Mouse (Mus musculus): ENCODE results near the gene En1. TPM values are rescaled to one million over a fixed set of nuclear protein-coding genes. Genes with fewer than 3 reads are reported as not detected.

Gene En1
- total and polyA plus RNA-seq, 3 experiments = not detected

DNA sequence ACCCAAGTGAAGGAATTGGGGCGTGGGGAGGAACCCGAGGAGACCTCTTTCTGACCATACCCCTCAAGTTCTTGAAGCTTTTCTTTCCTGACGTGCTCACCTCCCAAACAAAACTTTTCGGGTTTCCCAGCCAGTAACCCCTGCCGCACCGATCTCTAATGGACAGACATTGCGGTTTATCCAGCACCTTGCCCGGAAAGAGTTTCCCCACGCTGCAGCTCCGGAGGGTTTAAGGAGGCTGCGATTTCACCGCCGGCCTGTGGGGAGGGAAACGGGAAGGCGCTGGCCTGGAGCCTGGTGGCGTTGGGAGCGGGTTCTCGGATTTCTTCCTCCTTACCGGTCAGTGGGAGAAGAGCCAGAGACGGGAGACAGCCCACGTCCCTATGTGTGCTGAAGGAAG is 5.9 kb upstream of the En1 start:
- Histone ChIP-seq H3K9ac (ENCODE audit: control insufficient read depth, low read depth, low read length, poor library complexity, severe bottlenecking) (no peak overlapping the region), H3K27me3 (ENCODE audit: control insufficient read depth in 1 of 2, insufficient read depth in 2 of 2, low read length in 2 of 2) (no peaks in the 10 kb centered on the region), H3K36me3 (ENCODE audit: control insufficient read depth in 1 of 2, insufficient read depth in 2 of 2, low read length in 2 of 2) (no peaks in the 10 kb centered on the region), H3K27ac (ENCODE audit: control insufficient read depth, low read depth, low read length) (no peak overlapping the region), H3K9me3 (replicated peaks; ENCODE audit: insufficient read depth, low read length) (no peaks in the 10 kb centered on the region), H3K79me2 (ENCODE audit: control insufficient read depth, insufficient read depth, low read length, poor library complexity) (no peaks in the 10 kb centered on the region), H3K4me3 (ENCODE audit: control insufficient read depth in 1 of 2, insufficient read depth in 1 of 2, low read depth in 2 of 2, low read length in 2 of 2) (no peak overlapping the region), H3K4me1 (ENCODE audit: control insufficient read depth in 1 of 2, insufficient read depth in 2 of 2, low read length in 2 of 2) (no peaks in the 10 kb centered on the region)
- no peak for DNase-seq (ENCODE audit: low read depth, low spot score)
- TF ChIP-seq MAX (IDR thresholded peaks at IDR 0.05; ENCODE audit: low read length) (no peak), BHLHE40 (IDR thresholded peaks at IDR 0.05; ENCODE audit: borderline replicate concordance, low read depth, low read length) (no peak), CHD1 (IDR thresholded peaks at IDR 0.05; ENCODE audit: low read depth, low read length) (no peak), SMC3 (IDR thresholded peaks at IDR 0.05; ENCODE audit: low read depth, low read length) (no peak), TBP (IDR thresholded peaks at IDR 0.05; ENCODE audit: low read depth, low read length) (no peak), MAFK (IDR thresholded peaks at IDR 0.05; ENCODE audit: borderline replicate concordance, low read depth, low read length) (no peak), USF2 (IDR thresholded peaks at IDR 0.05; ENCODE audit: borderline replicate concordance in 1 of 2, insufficient read depth in 1 of 2, low read depth in 1 of 2, low read length in 2 of 2) (no peak)

DNA sequence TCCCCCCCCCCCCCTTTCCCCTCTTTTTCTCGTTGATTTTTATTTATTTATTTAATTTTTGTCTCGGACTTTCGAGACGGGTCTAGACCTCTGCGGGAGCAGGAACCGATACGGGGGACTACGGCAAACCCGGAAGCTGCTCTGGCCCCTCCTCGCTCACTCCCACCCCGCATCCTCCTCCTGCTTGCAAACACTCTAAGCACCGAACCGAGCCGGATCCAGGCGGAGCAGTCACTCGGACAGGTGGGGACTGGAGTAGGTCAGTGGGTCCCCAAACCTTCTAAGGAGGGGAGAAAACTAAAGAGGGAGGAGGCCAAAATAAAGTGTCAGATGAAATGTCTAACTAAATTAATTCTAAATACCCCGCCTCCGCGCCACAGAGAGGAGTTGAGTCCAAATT is 5.4 kb upstream of the En1 start:
- H3K9ac ChIP-seq (ENCODE audit: control insufficient read depth, low read depth, low read length, poor library complexity, severe bottlenecking) = no peak overlapping the region
- DNase-seq (ENCODE audit: low read depth, low spot score) = no peak
- H3K27ac ChIP-seq (ENCODE audit: control insufficient read depth, low read depth, low read length) = no peak overlapping the region
- H3K27me3 ChIP-seq (ENCODE audit: control insufficient read depth in 1 of 2, insufficient read depth in 2 of 2, low read length in 2 of 2) = no peaks in the 10 kb centered on the region
- no peaks in the 10 kb centered on the region for H3K79me2 ChIP-seq (ENCODE audit: control insufficient read depth, insufficient read depth, low read length, poor library complexity)
- H3K4me1 ChIP-seq (ENCODE audit: control insufficient read depth in 1 of 2, insufficient read depth in 2 of 2, low read length in 2 of 2) = no peaks in the 10 kb centered on the region
- no peaks in the 10 kb centered on the region for H3K9me3 ChIP-seq (replicated peaks; ENCODE audit: insufficient read depth, low read length)
- no peak for TF ChIP-seq CHD1 (IDR thresholded peaks at IDR 0.05; ENCODE audit: low read depth, low read length)
- no peaks in the 10 kb centered on the region for H3K36me3 ChIP-seq (ENCODE audit: control insufficient read depth in 1 of 2, insufficient read depth in 2 of 2, low read length in 2 of 2)
- no peak overlapping the region for H3K4me3 ChIP-seq (ENCODE audit: control insufficient read depth in 1 of 2, insufficient read depth in 1 of 2, low read depth in 2 of 2, low read length in 2 of 2)

- H3K27me3 ChIP-seq (ENCODE audit: control insufficient read depth in 1 of 2, insufficient read depth in 2 of 2, low read length in 2 of 2) = no peaks in the 10 kb centered on the region
- H3K27ac ChIP-seq (ENCODE audit: control insufficient read depth, low read depth, low read length) = no peak overlapping the region
- no peaks in the 10 kb centered on the region for H3K36me3 ChIP-seq (ENCODE audit: control insufficient read depth in 1 of 2, insufficient read depth in 2 of 2, low read length in 2 of 2)
- H3K79me2 ChIP-seq (ENCODE audit: control insufficient read depth, insufficient read depth, low read length, poor library complexity) = no peaks in the 10 kb centered on the region
- DNase-seq (ENCODE audit: low read depth, low spot score) = no peak
- no peaks in the 10 kb centered on the region for H3K9me3 ChIP-seq (replicated peaks; ENCODE audit: insufficient read depth, low read length)
- H3K4me1 ChIP-seq (ENCODE audit: control insufficient read depth in 1 of 2, insufficient read depth in 2 of 2, low read length in 2 of 2) = no peaks in the 10 kb centered on the region
- TF ChIP-seq MAFK (IDR thresholded peaks at IDR 0.05; ENCODE audit: borderline replicate concordance, low read depth, low read length) (no peak), ZC3H11A (IDR thresholded peaks at IDR 0.05; ENCODE audit: low read depth, low read length) (no peak), EP300 (IDR thresholded peaks at IDR 0.05; ENCODE audit: low read depth in 1 of 2, low read length in 2 of 2) (no peak), TBP (IDR thresholded peaks at IDR 0.05; ENCODE audit: low read depth, low read length) (no peak), ZNF384 (IDR thresholded peaks at IDR 0.05; ENCODE audit: low read depth, low read length) (no peak), POLR2AphosphoS5 (IDR thresholded peaks at IDR 0.05; ENCODE audit: borderline replicate concordance, low read depth, low read length) (no peak), CTCF (IDR thresholded peaks at IDR 0.05 in 2 of 3, conservative IDR thresholded peaks at IDR 0.05 in 1 of 3; ENCODE audit: control insufficient read depth in 1 of 3, insufficient read depth in 1 of 3, low read depth in 2 of 3, low read length in 3 of 3, poor library complexity in 1 of 3, severe bottlenecking in 1 of 3) (no peak), HCFC1 (IDR thresholded peaks at IDR 0.05; ENCODE audit: low read depth, low read length) (no peak), MAX (IDR thresholded peaks at IDR 0.05; ENCODE audit: low read length) (no peak), MAZ (IDR thresholded peaks at IDR 0.05; ENCODE audit: low read depth, low read length) (no peak), SMC3 (IDR thresholded peaks at IDR 0.05; ENCODE audit: low read depth, low read length) (no peak), USF1 (IDR thresholded peaks at IDR 0.05; ENCODE audit: low read depth, low read length) (no peak), SIN3A (IDR thresholded peaks at IDR 0.05; ENCODE audit: low read length) (no peak), KAT2A (conservative IDR thresholded peaks at IDR 0.05; ENCODE audit: low read depth, low read length) (no peak), ELF1 (IDR thresholded peaks at IDR 0.05; ENCODE audit: low read depth, low read length) (no peak), MXI1 (IDR thresholded peaks at IDR 0.05; ENCODE audit: low read depth, low read length) (no peak), UBTF (IDR thresholded peaks at IDR 0.05; ENCODE audit: borderline replicate concordance, insufficient read depth, low read depth, low read length) (no peak), ETS1 (IDR thresholded peaks at IDR 0.05; ENCODE audit: low read depth, low read length) (no peak), E2F4 (IDR thresholded peaks at IDR 0.05; ENCODE audit: borderline replicate concordance, low read depth, low read length) (no peak)
- H3K9ac ChIP-seq (ENCODE audit: control insufficient read depth, low read depth, low read length, poor library complexity, severe bottlenecking) = no peak overlapping the region
- no peak overlapping the region for H3K4me3 ChIP-seq (ENCODE audit: control insufficient read depth in 1 of 2, insufficient read depth in 1 of 2, low read depth in 2 of 2, low read length in 2 of 2)
Measured at GRCm38 (mm10) chr1:120597271-120597670, 4.9 kb upstream of the En1 start.
